Mouse (Mus musculus) kidney, adult 2 months (tissue): ENCODE measurements around the gene Plk1.
A peak's percentile ranks its signal among the peaks of the same experiment; 100 is the strongest.

Experiments
- CTCF ChIP-seq: fragments of 200-500 bp; conservative IDR thresholded peaks from 2 replicates; pipeline ENCODE4 v1.5.1; 2011; ENCODE audit warnings: low read depth, mild to moderate bottlenecking, control low read depth, low read length, moderate library complexity, mixed read lengths; ENCODE audit not compliant: insufficient read depth, insufficient read length
- POLR2A ChIP-seq: fragments of 200-500 bp; IDR thresholded peaks from one replicate; pipeline ENCODE4 v1.6.1; 2011; ENCODE audit warnings: low read depth, low read length, control low read depth

DNA sequence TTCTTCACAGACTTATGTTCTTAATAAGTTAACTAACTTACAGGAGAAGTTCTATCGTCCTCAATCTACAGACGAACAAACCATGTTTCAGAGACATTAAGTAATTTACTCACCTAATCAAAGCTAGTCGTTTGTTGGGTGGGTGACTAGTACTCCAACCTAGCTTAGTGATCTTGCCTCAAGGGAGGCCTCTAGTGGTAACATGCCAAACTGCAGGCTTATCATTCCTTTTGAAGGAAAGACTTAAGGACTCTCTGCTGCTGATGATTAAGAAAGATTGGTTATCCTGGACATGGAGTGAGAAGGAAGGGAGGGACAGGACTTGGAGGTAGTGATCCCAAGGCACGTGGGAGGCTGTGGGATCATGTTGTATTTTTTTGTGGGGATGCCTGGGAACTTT, 38.1 kb downstream of the Plk1 start:
- TF ChIP-seq CTCF (peak; percentile 40; the same call in 1 of the 2 replicates), POLR2A (no peak)
